Mouse (Mus musculus): ENCODE measurements around the gene Srp54a. TPM values are rescaled to one million over a fixed set of nuclear protein-coding genes. Genes with fewer than 3 reads are reported as not detected.
A peak's percentile ranks its signal among the peaks of the same experiment; 100 is the strongest.
"Not testable (repeated sequence)": the region's sequence is repeated elsewhere in the genome, so short reads cannot be mapped to it uniquely, and the experiment has no call there.

Gene Srp54a
- polyA plus RNA-seq, 1 experiment from 2014 or later: 151 TPM

- not testable (repeated sequence) for H3K4me3 ChIP-seq (ENCODE audit: low read depth, low read length); H3K9ac ChIP-seq (ENCODE audit: low read depth, low read length)
Measured at GRCm38 (mm10) chr12:55155449-55155783, 75.4 kb downstream of the Srp54a start.

More at GRCm38 (mm10) chr12:55155449-55155783, 75.4 kb downstream of the Srp54a start:
- H3K36me3 ChIP-seq (ENCODE audit: control insufficient read depth, insufficient read depth, low read length); H3K4me1 ChIP-seq (replicated peaks; ENCODE audit: control insufficient read depth, insufficient read depth, low read length); H3K9me3 ChIP-seq (ENCODE audit: control insufficient read depth, low read length); H3K4me2 ChIP-seq; H3K27me3 ChIP-seq (replicated peaks; ENCODE audit: control insufficient read depth, insufficient read depth, low read length); DNase-seq (ENCODE audit: low spot score); H3K27ac ChIP-seq (ENCODE audit: low read depth, low read length): not testable (repeated sequence)
- peak; percentile 44 for ATAC-seq (replicated peaks; ENCODE audit: low FRiP score)
- under 1% methylated on average over 11 of the region's 24 CpGs for WGBS

Other genes starting within 250 kb of the Srp54a start
- 87.3 TPM in 2 replicates for gene Cfl2, start 217.4 kb upstream of the Srp54a start, polyA plus RNA-seq (2014; fragmentation: Nextera tagmentation; extraction: Ambion mirVana)
- not detected in 2 replicates for gene Gm20403, start 93.7 kb upstream of the Srp54a start, polyA plus RNA-seq (2014; fragmentation: Nextera tagmentation; extraction: Ambion mirVana)
- gene Baz1a, start 65.9 kb upstream of the Srp54a start, polyA plus RNA-seq (2014; fragmentation: Nextera tagmentation; extraction: Ambion mirVana): 46.4 and 49.1 TPM in 2 replicates
- gene 2700097O09Rik, start 152 bp upstream of the Srp54a start, polyA plus RNA-seq (2014; fragmentation: Nextera tagmentation; extraction: Ambion mirVana): 46.1 and 48.4 TPM in 2 replicates
- 17.8 and 18.4 TPM in 2 replicates for gene Fam177a, start 44.2 kb downstream of the Srp54a start, polyA plus RNA-seq (2014; fragmentation: Nextera tagmentation; extraction: Ambion mirVana)
- 50.2 and 52.0 TPM in 2 replicates for gene Srp54b, start 74.8 kb downstream of the Srp54a start, polyA plus RNA-seq (2014; fragmentation: Nextera tagmentation; extraction: Ambion mirVana)
- gene 1700047I17Rik2, start 119.3 kb downstream of the Srp54a start, polyA plus RNA-seq (2014; fragmentation: Nextera tagmentation; extraction: Ambion mirVana): 0.27 TPM in 1 of 2 replicates, not detected in the other
- 70.9 and 76.3 TPM in 2 replicates for gene Srp54c, start 149.9 kb downstream of the Srp54a start, polyA plus RNA-seq (2014; fragmentation: Nextera tagmentation; extraction: Ambion mirVana)
- gene 1110008L16Rik, start 219.3 kb downstream of the Srp54a start, polyA plus RNA-seq (2014; fragmentation: Nextera tagmentation; extraction: Ambion mirVana): 19.0 and 24.8 TPM in 2 replicates
- gene Ppp2r3c, start 222.7 kb downstream of the Srp54a start, polyA plus RNA-seq (2014; fragmentation: Nextera tagmentation; extraction: Ambion mirVana): 18.9 and 21.7 TPM in 2 replicates

Measured in liver, embryonic 11.5 days (tissue).